10 mouse cellular contexts compared by ENCODE assay signal in the genomic region with DNA sequence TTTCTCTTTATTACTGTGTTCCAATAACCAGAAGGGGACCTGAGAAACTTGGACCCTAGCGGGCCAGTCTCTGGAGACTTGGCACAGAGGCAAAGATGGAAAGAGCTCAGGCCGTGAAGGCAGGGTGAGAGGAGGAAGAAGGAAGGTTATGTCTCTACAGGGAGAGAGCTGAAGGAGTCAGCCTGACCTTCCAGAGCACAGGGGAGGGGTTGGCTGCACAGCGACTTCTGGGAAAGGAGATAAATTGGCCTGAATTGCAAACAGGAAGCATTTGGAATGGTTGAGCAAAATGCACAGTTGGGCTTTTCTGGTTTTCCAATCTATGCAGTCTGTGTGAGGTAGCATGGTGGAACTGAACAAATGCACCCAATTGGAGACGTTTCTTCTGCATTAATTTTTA. TPM values are rescaled to one million over a fixed set of nuclear protein-coding genes. Genes with fewer than 3 reads are reported as not detected.
DNase-seq lines count a peak whose midpoint lies in the region; ATAC-seq lines count a peak whose summit lies in the region.
"Had no signal": no experiment of that assay in that cellular context is flagged by ENCODE, and none has a peak within 500 bp of the region (broad histone marks: within the 10 kb centered on the region; RNA-seq: fewer than 3 reads in every experiment).

No protein-coding gene starts in this region.

- H3K27ac ChIP-seq in heart, embryonic 13.5 days (replicated peaks) = peak overlapping the region; percentile 34
- peak overlapping the region; percentile 98 for H3K27ac ChIP-seq in liver, embryonic 15.5 days (replicated peaks)

- peak; percentile 34 for DNase-seq in adrenal gland, adult 2 months
- DNase-seq in adrenal gland, adult 8-10 months = no peak
- peak; percentile 38 for DNase-seq in kidney, postnatal 10 days
- no peak for DNase-seq in kidney, adult 8-10 months
- no peak for DNase-seq in retina, postnatal 1 day

- 45% methylated on average over 4 of the region's 4 CpGs for WGBS in heart, embryonic 13.5 days
- 31% methylated on average over 4 of the region's 4 CpGs for WGBS in liver, embryonic 15.5 days (ENCODE audit: insufficient replicate concordance)

- no peak overlapping the region for H3K9ac ChIP-seq in heart, embryonic 13.5 days
- peak overlapping the region; percentile 44 for H3K9ac ChIP-seq in liver, embryonic 15.5 days

- no peak overlapping the region for H3K4me2 ChIP-seq in heart, embryonic 13.5 days
- H3K4me2 ChIP-seq in liver, embryonic 15.5 days = peak overlapping the region; percentile 91
- H3K4me2 ChIP-seq: midbrain, embryonic 11.5 days had no signal

- H3K4me1 ChIP-seq in heart, embryonic 13.5 days = peaks cover 22% of the 10 kb centered on the region
- peaks cover 81% of the 10 kb centered on the region for H3K4me1 ChIP-seq in liver, embryonic 15.5 days (replicated peaks)

- H3K4me3 ChIP-seq in heart, embryonic 13.5 days = no peak overlapping the region
- peak overlapping the region; percentile 45 for H3K4me3 ChIP-seq in liver, embryonic 15.5 days (replicated peaks)

- no peaks in the 10 kb centered on the region for H3K27me3 ChIP-seq in heart, embryonic 13.5 days (replicated peaks)
- no peaks in the 10 kb centered on the region for H3K27me3 ChIP-seq in liver, embryonic 15.5 days

- ATAC-seq in heart, embryonic 13.5 days (ENCODE audit: extremely low read depth, insufficient number of reproducible peaks, low FRiP score, low TSS enrichment) = no peak
- ATAC-seq in liver, embryonic 15.5 days (ENCODE audit: insufficient read depth) = no peak
- ATAC-seq in frontal cortex, adult (ENCODE audit: low TSS enrichment) = no peak

- H3K36me3 ChIP-seq in heart, embryonic 13.5 days = no peaks in the 10 kb centered on the region
- H3K36me3 ChIP-seq in liver, embryonic 15.5 days (replicated peaks) = no peaks in the 10 kb centered on the region
- H3K36me3 ChIP-seq: G1E had no signal

- H3K9me3 ChIP-seq in heart, embryonic 13.5 days = no peaks in the 10 kb centered on the region
- no peaks in the 10 kb centered on the region for H3K9me3 ChIP-seq in liver, embryonic 15.5 days (replicated peaks)
- H3K9me3 ChIP-seq: G1E had no signal

RNA-seq across cellular contexts. Expression of gene Wipi1, which starts 5.0 kb away (rescaled TPM):
- 10 to 100 TPM; 35.4 to 38.6 TPM for total RNA-seq in adrenal gland, adult 2 months (2021)
- polyA plus RNA-seq in adrenal gland, adult 2 months (2012; rRNA removed) = 14.8 and 22.1 TPM in 2 replicates
- total RNA-seq in adrenal gland, adult 8-10 months (2022) = 10 to 100 TPM; 32.2 to 43.7 (median 40.0) TPM
- polyA plus RNA-seq in heart, embryonic 13.5 days (2015; fragmentation: Nextera tagmentation; extraction: Ambion mirVana) = 44.7 and 48.0 TPM in 2 replicates
- 24.2 and 25.9 TPM in 2 replicates for polyA plus RNA-seq in liver, embryonic 15.5 days (2015; fragmentation: Nextera tagmentation; extraction: Ambion mirVana)

RNA-seq across cellular contexts. Expression of gene Prkar1a, which starts 32.4 kb away (rescaled TPM):
- total RNA-seq in adrenal gland, adult 2 months (2021) = 100 to 1,000 TPM; 372 to 393 TPM
- 164 and 197 TPM in 2 replicates for polyA plus RNA-seq in adrenal gland, adult 2 months (2012; rRNA removed)
- total RNA-seq in adrenal gland, adult 8-10 months (2022) = 100 to 1,000 TPM; 388 to 483 (median 411) TPM
- 375 and 413 TPM in 2 replicates for polyA plus RNA-seq in heart, embryonic 13.5 days (2015; fragmentation: Nextera tagmentation; extraction: Ambion mirVana)
- polyA plus RNA-seq in liver, embryonic 15.5 days (2015; fragmentation: Nextera tagmentation; extraction: Ambion mirVana) = 108 and 113 TPM in 2 replicates

Comparison
In these comparisons a context has a peak if more than half of its experiments do, and no peak if none do; other contexts are left out.
1. DNase-seq: peak in adrenal gland, adult 2 months (single experiment) and kidney, postnatal 10 days (single experiment); none in adrenal gland, adult 8-10 months (single experiment), kidney, adult 8-10 months (0 of 2) and retina, postnatal 1 day (single experiment).